Mouse (Mus musculus) lung, embryonic 14.5 days (tissue): Measurements from ENCODE around the gene Lrch4. TPM values are rescaled to one million over a fixed set of nuclear protein-coding genes. Genes with fewer than 3 reads are reported as not detected.

Source experiments
- ATAC-seq: fragments of 200-750 bp; cut with Nextera tagmentation; 2 replicates; pipeline ENCODE4 v1.8.0; 2017; ENCODE audit warnings: mild to moderate bottlenecking, moderate TSS enrichment, moderate library complexity; ENCODE audit not compliant: insufficient read depth
- DNase-seq: peaks from one replicate; pipeline ENCODE4 v3.0.0-alpha.2; 2015
- H3K27ac ChIP-seq: fragments of 300-500 bp; sonication (generic); 2 replicates; pipeline ENCODE4 v1.5.1; 2014; ENCODE audit warnings: low read depth, mild to moderate bottlenecking, moderate library complexity
- H3K27me3 ChIP-seq: fragments of 300-500 bp; sonication (generic); 2 replicates; pipeline ENCODE4 v1.6.1; 2014; ENCODE audit warnings: low read length, control low read depth; ENCODE audit not compliant: insufficient read depth
- H3K36me3 ChIP-seq: fragments of 300-500 bp; sonication (generic); 2 replicates; pipeline ENCODE4 v1.6.1; 2014; ENCODE audit warnings: control low read depth; ENCODE audit not compliant: insufficient read depth
- H3K4me1 ChIP-seq: fragments of 300-500 bp; sonication (generic); 2 replicates; pipeline ENCODE4 v1.6.1; 2014; ENCODE audit warnings: antibody characterized with exemption, control low read depth; ENCODE audit not compliant: insufficient read depth
- H3K4me2 ChIP-seq: fragments of 300-500 bp; sonication (generic); 2 replicates; pipeline ENCODE4 v1.6.1; 2014; ENCODE audit warnings: mild to moderate bottlenecking
- H3K4me3 ChIP-seq: fragments of 300-500 bp; sonication (generic); 2 replicates; pipeline ENCODE4 v1.5.1; 2014; ENCODE audit warnings: low read depth, low read length
- H3K9ac ChIP-seq: fragments of 300-500 bp; sonication (generic); 2 replicates; pipeline ENCODE4 v1.6.1; 2014
- H3K9me3 ChIP-seq: fragments of 300-500 bp; sonication (generic); 2 replicates; pipeline ENCODE4 v1.6.1; 2016; ENCODE audit warnings: low read depth, low read length, control low read depth
- CTCF ChIP-seq: IDR thresholded peaks from 2 replicates; pipeline ENCODE4 v1.5.1; 2016; ENCODE audit warnings: antibody characterized with exemption, low read depth
- WGBS: fragments of 180-500 bp; shearing (Covaris S2); extraction: QIAGEN DNeasy Blood & Tissue Kit; methylation state at CpG from one replicate; pipeline ENCODE4 v1.1.7; 2014; 5-methylcytosine and 5-hydroxymethylcytosine counted together
- polyA plus RNA-seq: library from polyadenylated mRNA; unstranded; fragments of >200 nt; fragmentation: Nextera tagmentation; extraction: Ambion mirVana; gene quantifications from 2 replicates; pipeline ENCODE4 v1.2.1, GENCODE M21; 2014

Gene Lrch4
- polyA plus RNA-seq, 1 experiment from 2014 or later, result 40.5 TPM

DNA sequence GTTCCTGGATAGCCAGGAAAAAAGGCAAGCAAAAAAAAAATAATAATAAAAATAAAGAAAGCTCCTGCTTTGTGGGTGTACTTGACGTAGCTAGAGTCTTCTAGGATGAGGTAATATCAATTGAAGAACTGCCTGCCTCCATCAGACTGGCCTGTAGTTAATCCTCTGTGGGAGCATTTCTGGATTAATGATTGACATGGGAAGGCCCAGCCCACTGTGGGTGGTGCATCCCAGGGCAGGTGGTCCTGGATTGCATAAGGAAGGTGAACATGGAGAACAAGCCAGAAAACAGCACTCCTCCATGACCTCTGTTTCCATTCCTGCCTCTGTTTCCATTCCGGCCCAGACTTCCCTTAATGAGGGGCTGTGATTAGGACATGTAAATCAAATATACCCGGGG is 49.8 kb downstream of the Lrch4 start:
- Histone ChIP-seq H3K4me1 (peaks cover 7% of the 10 kb centered on the region; the same call in 1 of the 2 replicates), H3K27me3 (no peaks in the 10 kb centered on the region), H3K9me3 (no peaks in the 10 kb centered on the region), H3K27ac (no peak overlapping the region), H3K36me3 (0 out of 2 replicates have a peak, but pooled peaks cover 3% of the 10 kb centered on the region), H3K4me2 (no peak overlapping the region), H3K4me3 (no peak overlapping the region), H3K9ac (no peak overlapping the region)
- ATAC-seq (no peak), DNase-seq (no peak)
- WGBS, result 77% methylated on average over 3 of the region's 3 CpGs
- no peak for TF ChIP-seq CTCF

DNA sequence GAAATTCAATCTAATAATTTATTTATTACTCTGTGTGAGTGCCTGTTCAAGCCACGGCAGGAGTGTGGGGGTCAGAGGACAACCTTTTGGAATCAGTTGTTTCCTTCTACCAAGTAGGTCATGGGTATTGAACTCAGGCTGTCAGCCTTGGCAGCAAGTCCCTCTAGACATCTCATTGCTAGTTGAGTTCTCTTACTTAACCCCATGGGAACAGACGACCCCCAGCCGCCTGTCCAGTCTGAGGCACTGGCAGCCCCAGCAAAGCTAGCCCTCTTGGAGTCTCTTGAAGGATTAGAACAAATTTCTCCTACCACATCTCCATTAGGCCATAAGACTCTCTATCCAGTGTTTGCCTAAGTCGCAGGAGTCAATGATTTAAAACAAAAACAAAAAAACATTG is 50.8 kb downstream of the Lrch4 start:
- Histone ChIP-seq H3K4me2 (no peak overlapping the region), H3K36me3 (0 out of 2 replicates have a peak, but pooled peaks cover 3% of the 10 kb centered on the region), H3K9ac (no peak overlapping the region), H3K27ac (no peak overlapping the region), H3K9me3 (no peaks in the 10 kb centered on the region), H3K4me3 (no peak overlapping the region), H3K27me3 (no peaks in the 10 kb centered on the region), H3K4me1 (peaks cover 7% of the 10 kb centered on the region; the same call in 1 of the 2 replicates)
- no peak for TF ChIP-seq CTCF
- peak; percentile 51 for DNase-seq
- 67% methylated on average over 4 of the region's 4 CpGs for WGBS
- ATAC-seq, result no peak

DNA sequence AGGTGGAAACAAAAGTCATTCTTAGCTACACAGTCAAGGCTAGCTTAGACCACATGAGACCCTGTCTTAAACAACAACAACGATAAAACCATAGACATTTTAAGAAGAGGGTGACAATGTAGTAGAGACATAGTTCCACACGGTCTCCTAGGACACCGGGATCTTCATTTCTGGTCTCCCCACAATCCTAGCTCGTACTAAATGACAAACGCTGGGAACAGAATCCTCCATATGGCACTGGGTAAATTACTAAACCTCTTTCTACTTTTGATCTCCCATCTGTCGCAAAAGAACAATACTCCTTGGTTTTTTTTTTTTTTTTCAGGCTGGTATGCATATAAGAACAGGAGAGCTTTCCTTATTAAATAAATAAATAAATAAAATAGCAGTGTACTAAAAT is 53.6 kb downstream of the Lrch4 start:
- WGBS, result 82% methylated on average over 6 of the region's 6 CpGs
- peaks cover 7% of the 10 kb centered on the region; the same call in 1 of the 2 replicates for H3K4me1 ChIP-seq
- H3K9ac ChIP-seq, result no peak overlapping the region
- H3K9me3 ChIP-seq, result no peaks in the 10 kb centered on the region
- H3K27me3 ChIP-seq, result no peaks in the 10 kb centered on the region
- DNase-seq, result no peak
- H3K27ac ChIP-seq, result no peak overlapping the region
- TF ChIP-seq CTCF, result no peak
- 0 out of 2 replicates have a peak, but pooled peaks cover 3% of the 10 kb centered on the region for H3K36me3 ChIP-seq
- H3K4me2 ChIP-seq, result no peak overlapping the region; the same call in 1 of the 2 replicates
- no peak overlapping the region for H3K4me3 ChIP-seq
- ATAC-seq, result no peak

DNA sequence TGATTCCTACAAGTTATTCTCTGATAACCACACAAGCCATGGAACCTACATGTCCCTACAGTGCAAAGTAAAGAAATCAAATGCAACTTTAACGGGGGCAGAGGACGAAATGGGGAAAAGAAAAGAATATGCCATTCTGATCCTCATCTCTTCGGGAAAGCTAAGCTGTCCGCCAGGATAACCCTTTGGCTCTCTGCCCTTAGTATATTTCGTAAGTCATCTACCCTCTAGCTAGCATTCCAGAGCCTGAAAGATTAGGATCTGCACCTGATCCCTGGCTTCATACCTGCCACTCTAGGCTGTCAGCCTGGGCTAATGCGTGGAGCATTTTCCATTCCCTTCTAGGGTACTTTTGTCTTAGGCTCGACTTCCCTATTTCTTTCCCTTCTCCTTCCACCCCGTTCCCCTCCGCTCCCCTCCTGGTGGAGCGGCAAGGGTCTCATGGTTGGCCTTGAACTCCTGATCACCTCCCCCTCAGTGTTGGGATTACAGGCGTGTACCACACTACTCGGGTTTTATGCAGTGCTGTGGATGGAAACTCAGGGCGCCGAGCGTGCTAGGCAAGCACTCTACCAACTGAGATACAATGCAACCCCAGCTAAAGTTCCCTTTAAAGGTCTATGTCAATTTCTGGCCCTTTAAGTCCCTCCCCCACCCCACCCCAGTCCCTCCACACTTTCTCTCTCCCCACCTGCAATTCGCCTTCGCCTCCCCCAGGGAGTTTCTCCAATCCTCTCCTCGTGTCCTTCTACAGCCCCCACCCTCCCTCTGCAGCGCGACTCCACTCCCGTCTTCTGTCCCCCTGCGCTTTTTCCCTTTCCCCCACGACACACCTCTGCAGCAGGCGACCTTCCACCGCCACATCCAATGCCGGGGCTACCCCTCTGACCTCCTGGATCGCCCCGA is 54.7 kb downstream of the Lrch4 start:
- Histone ChIP-seq H3K4me1 (peaks cover 7% of the 10 kb centered on the region; the same call in 1 of the 2 replicates), H3K4me2 (peak overlapping the region; percentile 96), H3K27me3 (no peaks in the 10 kb centered on the region), H3K4me3 (peak overlapping the region; percentile 67), H3K27ac (no peak overlapping the region), H3K9ac (peak overlapping the region; percentile 58), H3K9me3 (no peaks in the 10 kb centered on the region), H3K36me3 (0 out of 2 replicates have a peak, but pooled peaks cover 3% of the 10 kb centered on the region)
- DNase-seq, result peak; percentile 56
- TF ChIP-seq CTCF, result no peak
- 7% methylated on average over 28 of the region's 28 CpGs for WGBS
- ATAC-seq, result peak; percentile 4; the same call in 1 of the 2 replicates

DNA sequence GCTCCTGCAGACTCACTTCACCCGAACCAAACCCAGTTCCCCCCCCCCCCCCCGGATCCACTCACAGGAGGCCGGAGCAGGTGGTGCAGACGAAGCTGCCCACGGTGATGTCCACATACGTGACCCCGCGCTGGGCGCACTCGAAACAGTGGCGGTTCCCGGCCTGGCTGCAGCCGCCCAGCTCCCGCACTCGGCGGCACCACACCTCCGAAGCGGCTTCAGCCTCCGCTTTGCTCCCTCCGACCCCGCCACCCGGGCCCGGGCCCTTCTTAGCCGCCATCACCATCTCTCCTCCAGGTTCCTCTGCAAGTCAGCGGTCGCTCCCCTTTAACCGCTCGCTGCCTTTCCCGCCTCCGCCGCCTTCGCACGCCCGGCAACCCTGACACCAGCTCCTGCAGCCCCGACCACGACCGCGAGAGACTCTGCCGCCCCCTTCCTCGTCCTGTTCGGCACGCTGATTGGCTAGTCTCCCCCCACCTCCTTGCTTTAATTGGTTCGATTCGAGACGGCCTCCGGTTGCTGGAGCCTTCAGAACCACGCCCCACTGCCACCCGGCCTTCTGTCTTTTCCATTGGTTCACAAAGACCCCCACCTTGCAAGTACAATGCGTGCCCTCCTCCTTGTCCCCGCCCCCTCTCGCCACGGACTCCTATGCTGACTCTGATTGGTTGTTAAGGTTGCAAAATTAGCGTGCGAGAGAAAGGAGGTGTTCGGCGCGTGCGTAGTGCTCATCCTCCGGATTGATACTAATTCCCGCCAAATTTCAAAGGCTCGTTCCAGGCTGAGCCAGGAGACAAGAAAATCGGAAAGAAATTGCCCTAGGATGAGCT is 55.6 kb downstream of the Lrch4 start, which contains the start of gene Agfg2:
Agfg2 (minus strand) TSS at position 433 of the 830 bp plus-strand sequence.
- peak; percentile 99 for ATAC-seq
- peaks cover 7% of the 10 kb centered on the region; the same call in 1 of the 2 replicates for H3K4me1 ChIP-seq
- H3K9ac ChIP-seq, result peak within 1 kb of the TSS; percentile 58
- H3K36me3 ChIP-seq, result 0 out of 2 replicates have a peak, but pooled peaks cover 3% of the 10 kb centered on the region
- peak within 1 kb of the TSS; percentile 36; the same call in 1 of the 2 replicates for H3K27ac ChIP-seq
- WGBS, result under 1% methylated on average over 62 of the region's 62 CpGs
- no peaks in the 10 kb centered on the region for H3K9me3 ChIP-seq
- peak within 1 kb of the TSS; percentile 67 for H3K4me3 ChIP-seq
- DNase-seq, result peak; percentile 98
- peak within 1 kb of the TSS; percentile 96 for H3K4me2 ChIP-seq
- no peaks in the 10 kb centered on the region for H3K27me3 ChIP-seq
- TF ChIP-seq CTCF, result peak; percentile 53

DNA sequence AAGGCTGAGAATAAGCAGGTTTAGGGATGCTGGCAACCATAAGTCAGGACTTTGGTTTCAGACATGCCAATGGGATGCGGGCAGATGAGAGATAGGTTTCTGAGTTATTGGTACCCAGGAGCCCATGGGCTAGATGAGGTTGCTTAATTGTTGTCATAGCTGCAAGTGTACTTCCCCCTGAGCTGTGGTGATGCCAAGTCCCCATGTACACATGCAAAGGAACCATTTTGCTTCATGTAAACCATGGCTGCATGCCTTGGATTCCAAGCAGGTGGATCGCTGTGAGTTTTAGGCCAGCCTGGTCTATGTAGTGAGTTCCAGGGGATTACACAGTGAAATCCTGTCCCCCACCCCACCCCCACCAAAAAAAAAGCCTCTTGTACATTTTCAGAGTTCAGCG is 56.7 kb downstream of the Lrch4 start:
- 93% methylated on average over 3 of the region's 3 CpGs for WGBS
- Histone ChIP-seq H3K36me3 (no peaks in the 10 kb centered on the region), H3K27ac (no peak overlapping the region; the same call in 1 of the 2 replicates), H3K9me3 (no peaks in the 10 kb centered on the region), H3K4me2 (no peak overlapping the region), H3K4me1 (peaks cover 7% of the 10 kb centered on the region; the same call in 1 of the 2 replicates), H3K4me3 (no peak overlapping the region), H3K9ac (no peak overlapping the region), H3K27me3 (no peaks in the 10 kb centered on the region)
- no peak for ATAC-seq
- DNase-seq, result no peak
- TF ChIP-seq CTCF, result no peak
